ENCODE assay signal across 13 mouse cellular contexts in the genomic region with DNA sequence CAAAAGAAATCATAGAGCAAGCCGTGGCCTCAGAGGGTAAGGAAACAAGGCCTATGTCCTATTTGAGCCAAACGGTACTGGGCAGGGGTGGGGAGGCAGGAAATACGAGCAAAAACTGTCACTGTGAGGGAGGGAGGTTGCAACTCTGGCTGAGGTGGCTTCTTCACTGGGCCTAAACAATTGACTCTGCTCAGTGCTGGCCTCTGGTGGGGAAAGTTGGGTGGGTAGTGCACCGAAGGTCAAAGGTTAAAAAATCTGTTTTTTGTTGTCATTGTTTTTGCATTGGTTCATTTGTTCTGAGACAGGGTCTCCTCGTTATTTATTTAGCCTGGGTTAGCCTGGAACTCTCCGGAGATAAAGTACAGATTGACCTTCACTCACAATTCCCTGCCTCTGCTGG. TPM values are rescaled to one million over a fixed set of nuclear protein-coding genes. Genes with fewer than 3 reads are reported as not detected.
DNase-seq lines count a peak whose midpoint lies in the region; ATAC-seq and TF ChIP-seq lines count a peak whose summit lies in the region.
"Had no signal": no experiment of that assay in that cellular context is flagged by ENCODE, and none has a peak within 500 bp of the region (broad histone marks: within the 10 kb centered on the region; RNA-seq: fewer than 3 reads in every experiment).

No protein-coding gene starts in this region.

- WGBS in stomach, postnatal 0 days, result 53% methylated on average over 6 of the region's 6 CpGs

- no peaks in the 10 kb centered on the region for H3K36me3 ChIP-seq in CH12.LX (replicated peaks in 1 of 2; ENCODE audit: control insufficient read depth in 1 of 2, insufficient read depth in 1 of 2, low read length in 1 of 2)
- H3K36me3 ChIP-seq in stomach, postnatal 0 days (ENCODE audit: control insufficient read depth, insufficient read depth, low read length), result no peaks in the 10 kb centered on the region
- H3K36me3 ChIP-seq: embryonic facial prominence, embryonic 15.5 days; hindbrain, embryonic 12.5 days had no signal

- no peak for TF ChIP-seq POLR2A in CH12.LX (IDR thresholded peaks at IDR 0.05; ENCODE audit: low read depth, low read length)

- H3K4me3 ChIP-seq in left cerebral cortex, adult 2 months, result no peak overlapping the region
- no peak overlapping the region for H3K4me3 ChIP-seq in CH12.LX (replicated peaks in 1 of 3; ENCODE audit: low read depth in 2 of 3, low read length in 2 of 3, poor library complexity in 1 of 3)
- H3K4me3 ChIP-seq in stomach, postnatal 0 days (ENCODE audit: low read depth, low read length), result no peak overlapping the region
- H3K4me3 ChIP-seq: embryonic facial prominence, embryonic 15.5 days; hindbrain, embryonic 12.5 days; megakaryocyte, embryonic 14.5 days had no signal

- H3K9ac ChIP-seq in CH12.LX (ENCODE audit: insufficient read depth, low read depth), result no peak overlapping the region
- no peak overlapping the region for H3K9ac ChIP-seq in stomach, postnatal 0 days (ENCODE audit: low read length)
- H3K9ac ChIP-seq: embryonic facial prominence, embryonic 15.5 days; hindbrain, embryonic 12.5 days had no signal

- intact Hi-C loops in left cerebral cortex, adult 2 months (cut with DNase I), result no loop called here
- intact Hi-C loops in left cerebral cortex, postnatal 14 days (cut with DNase I), result no loop called here
- intact Hi-C loops in heart, postnatal 25 days (cut with DNase I), result no loop called here

- H3K27me3 ChIP-seq in CH12.LX (replicated peaks), result no peaks in the 10 kb centered on the region
- H3K27me3 ChIP-seq in stomach, postnatal 0 days (ENCODE audit: control insufficient read depth, insufficient read depth, low read length), result no peaks in the 10 kb centered on the region
- H3K27me3 ChIP-seq: embryonic facial prominence, embryonic 15.5 days; hindbrain, embryonic 12.5 days had no signal

- dilution Hi-C loops in CH12.LX (cut with MboI; ENCODE audit: extremely low pct_ligation_motif_present, extremely low pct_unique_long_range_greater_than_20kb, low sequenced_read_pairs), result no loop called here

- no peaks in the 10 kb centered on the region for H3K4me1 ChIP-seq in CH12.LX (ENCODE audit: control insufficient read depth in 1 of 2, insufficient read depth in 2 of 2)
- no peaks in the 10 kb centered on the region for H3K4me1 ChIP-seq in stomach, postnatal 0 days (replicated peaks; ENCODE audit: control insufficient read depth, insufficient read depth)
- H3K4me1 ChIP-seq: embryonic facial prominence, embryonic 15.5 days; hindbrain, embryonic 12.5 days; megakaryocyte, embryonic 14.5 days had no signal

- H3K27ac ChIP-seq in left cerebral cortex, adult 2 months, result no peak overlapping the region
- H3K27ac ChIP-seq in CH12.LX (ENCODE audit: insufficient read depth, low read depth), result no peak overlapping the region
- no peak overlapping the region for H3K27ac ChIP-seq in stomach, postnatal 0 days (replicated peaks)
- H3K27ac ChIP-seq: embryonic facial prominence, embryonic 15.5 days; hindbrain, embryonic 12.5 days had no signal

- no peaks in the 10 kb centered on the region for H3K79me2 ChIP-seq in CH12.LX (replicated peaks; ENCODE audit: control insufficient read depth, extremely low read depth, insufficient read depth, poor library complexity, severe bottlenecking)

- ATAC-seq in stomach, postnatal 0 days (ENCODE audit: low FRiP score, low TSS enrichment), result no peak
- ATAC-seq in inflammation-experienced regulatory T-cells, adult 6 months, result no peak

- no peaks in the 10 kb centered on the region for H3K9me3 ChIP-seq in CH12.LX (replicated peaks; ENCODE audit: low read length)
- no peaks in the 10 kb centered on the region for H3K9me3 ChIP-seq in stomach, postnatal 0 days (ENCODE audit: control insufficient read depth, low read length)
- H3K9me3 ChIP-seq: embryonic facial prominence, embryonic 15.5 days; hindbrain, embryonic 12.5 days; megakaryocyte, embryonic 14.5 days had no signal

- H3K4me2 ChIP-seq in CH12.LX (ENCODE audit: insufficient read depth, low read depth, poor library complexity, severe bottlenecking), result no peak overlapping the region
- no peak overlapping the region for H3K4me2 ChIP-seq in stomach, postnatal 0 days (replicated peaks; ENCODE audit: low read depth)
- H3K4me2 ChIP-seq: embryonic facial prominence, embryonic 15.5 days; hindbrain, embryonic 12.5 days had no signal

- no peak; the same call in 1 of the 2 replicates for TF ChIP-seq RAD21 in CH12.LX (IDR thresholded peaks at IDR 0.05; ENCODE audit: low read depth, low read length)

- no peak for TF ChIP-seq EP300 in CH12.LX (IDR thresholded peaks at IDR 0.05; ENCODE audit: low read length)
- TF ChIP-seq EP300 in stomach, postnatal 0 days (optimal IDR thresholded peaks at IDR 0.05), result no peak

- in situ Hi-C loops in CH12.LX (cut with MboI; ENCODE audit: low pct_ligation_motif_present, low pct_unique_long_range_greater_than_20kb, low sequenced_read_pairs), result no loop called here

- TF ChIP-seq CTCF in left cerebral cortex, adult 2 months (IDR thresholded peaks at IDR 0.05), result peak; percentile 29
- TF ChIP-seq CTCF in CH12.LX (conservative IDR thresholded peaks at IDR 0.05 in 1 of 2, IDR thresholded peaks at IDR 0.05 in 1 of 2; ENCODE audit: low read depth in 2 of 2, low read length in 2 of 2), result peak; percentile 18 to 60; a peak in 2 of 4 replicates
- TF ChIP-seq CTCF in stomach, postnatal 0 days (IDR thresholded peaks at IDR 0.05; ENCODE audit: low read depth), result peak; percentile 55

- no peak for DNase-seq in left cerebral cortex, adult 2 months (ENCODE audit: extremely low spot score in 1 of 2, low spot score in 2 of 2)
- no peak for DNase-seq in left cerebral cortex, postnatal 14 days (ENCODE audit: low spot score in 2 of 2)
- DNase-seq in CH12.LX (ENCODE audit: extremely low read depth), result peak; percentile 14
- peak; percentile 20 for DNase-seq in ZHBTc4 (ENCODE audit: low read depth, low spot score)
- no peak for DNase-seq in stomach, postnatal 0 days (ENCODE audit: low spot score)
- DNase-seq in heart, postnatal 25 days (ENCODE audit: low spot score), result no peak

TF ChIP-seq in CH12.LX, 34 proteins besides CTCF, POLR2A, EP300 and RAD21:
- peak; percentile 34 for TF ChIP-seq SMC3 (IDR thresholded peaks at IDR 0.05; ENCODE audit: low read depth, low read length)
- no peak for TF ChIP-seq CHD2 (IDR thresholded peaks at IDR 0.05; ENCODE audit: low read length)

RNA-seq across cellular contexts. Expression of gene Gm6268, which starts 1.2 kb away (rescaled TPM):
- total RNA-seq in left cerebral cortex, adult 2 months (2021), result not detected
- total RNA-seq in left cerebral cortex, postnatal 14 days (2021), result not detected
- total RNA-seq in CH12.LX (2012; rRNA removed) (not detected in 2 replicates), CH12.LX (2014; rRNA removed) (not detected in 2 replicates)
- polyA plus RNA-seq in CH12.LX (2012; ENCODE audit: insufficient read length, low read depth), result not detected in 2 replicates
- polyA plus RNA-seq in stomach, postnatal 0 days (2015; fragmentation: Nextera tagmentation; extraction: Ambion mirVana), result not detected in 2 replicates
- total RNA-seq in heart, postnatal 25 days (2021), result not detected
- polyA plus RNA-seq in inflammation-experienced regulatory T-cells, adult 6 months (2017; shearing (Covaris generic)), result not detected
- total RNA-seq: gastrocnemius, adult 8-10 months; layer of hippocampus, postnatal 25 days had no signal
- polyA plus RNA-seq: embryonic facial prominence, embryonic 15.5 days; hindbrain, embryonic 12.5 days; urinary bladder, adult 2 months had no signal

Comparison
In these comparisons a context has a peak if more than half of its experiments do, and no peak if none do; other contexts are left out.
1. DNase-seq: peak in CH12.LX (single experiment) and ZHBTc4 (single experiment); none in left cerebral cortex, adult 2 months (0 of 2), left cerebral cortex, postnatal 14 days (0 of 2), stomach, postnatal 0 days (single experiment) and heart, postnatal 25 days (single experiment).
2. Peak in every context shown above with its lines, with median percentiles within 50 percentile points of each other: CTCF ChIP-seq.